In genomic region chr9:26625171-26625937, GRCm38 (mm10) we compare ENCODE assay signal across 11 mouse cellular contexts.
DNase-seq lines count a peak whose midpoint lies in the region; ATAC-seq lines count a peak whose summit lies in the region.
"Had no signal": no experiment of that assay in that cellular context is flagged by ENCODE, and none has a peak within 500 bp of the region (broad histone marks: within the 10 kb centered on the region; RNA-seq: fewer than 3 reads in every experiment).

No protein-coding gene starts in this region.

- DNase-seq in gastrocnemius, adult 18-20 months (ENCODE audit: low spot score) = peak; percentile 87
- DNase-seq in gastrocnemius, postnatal 4 days (ENCODE audit: low spot score in 2 of 2) = no peak
- DNase-seq in gastrocnemius, adult 8-10 months (ENCODE audit: low spot score in 2 of 2) = peak; percentile 74 to 84
- peak; percentile 5 to 6 for DNase-seq in heart, postnatal 36 days
- no peak for DNase-seq in urinary bladder, adult 2 months (ENCODE audit: low spot score)
- DNase-seq in testis, postnatal 10 days (ENCODE audit: low spot score) = no peak
- DNase-seq: midbrain, embryonic 14.5 days had no signal

- intact Hi-C loops in heart, postnatal 36 days (cut with DNase I) = no loop called here

- ATAC-seq in cerebellum, adult (ENCODE audit: insufficient number of reproducible peaks, low FRiP score, low TSS enrichment) = peak; percentile 85
- ATAC-seq in monocyte, adult 5-6 weeks (replicated peaks; ENCODE audit: insufficient number of reproducible peaks, low FRiP score, low TSS enrichment, poor library complexity, severe bottlenecking) = no peak
- ATAC-seq: forebrain, embryonic 16.5 days; lung, postnatal 0 days had no signal

Comparison
In these comparisons a context has a peak if more than half of its experiments do, and no peak if none do; other contexts are left out.
1. DNase-seq: peak in gastrocnemius, adult 18-20 months (single experiment), gastrocnemius, adult 8-10 months (2 of 2) and heart, postnatal 36 days (2 of 2); none in gastrocnemius, postnatal 4 days (0 of 2), urinary bladder, adult 2 months (single experiment) and testis, postnatal 10 days (single experiment).